Mouse (Mus musculus) hindbrain, embryonic 13.5 days (tissue): ENCODE measurements around the gene Tmem63a. TPM values are rescaled to one million over a fixed set of nuclear protein-coding genes. Genes with fewer than 3 reads are reported as not detected.
"Not testable (repeated sequence)": the region's sequence is repeated elsewhere in the genome, so short reads cannot be mapped to it uniquely, and the experiment has no call there.

Experiments used
- ATAC-seq: fragments of 200-750 bp; cut with Nextera tagmentation; 2 replicates; pipeline ENCODE4 v1.8.0; 2017; ENCODE audit warnings: moderate TSS enrichment; ENCODE audit not compliant: low FRiP score
- H3K27ac ChIP-seq: fragments of 300-500 bp; sonication (generic); 2 replicates; pipeline ENCODE4 v1.5.1; 2015; ENCODE audit warnings: inconsistent platforms, mild to moderate bottlenecking, moderate library complexity
- H3K27me3 ChIP-seq: fragments of 300-500 bp; sonication (generic); 2 replicates; pipeline ENCODE4 v1.6.1; 2015; ENCODE audit warnings: mild to moderate bottlenecking, inconsistent platforms
- H3K36me3 ChIP-seq: fragments of 300-500 bp; sonication (generic); 2 replicates; pipeline ENCODE4 v1.6.1; 2015; ENCODE audit warnings: mild to moderate bottlenecking, inconsistent platforms
- H3K4me1 ChIP-seq: fragments of 300-500 bp; sonication (generic); replicated peaks from 2 replicates; pipeline ENCODE4 v1.6.1; 2015; ENCODE audit warnings: inconsistent platforms
- H3K4me2 ChIP-seq: fragments of 300-500 bp; sonication (generic); 2 replicates; pipeline ENCODE4 v1.6.1; 2015; ENCODE audit warnings: inconsistent platforms, mild to moderate bottlenecking, moderate library complexity
- H3K4me3 ChIP-seq: fragments of 300-500 bp; sonication (generic); 2 replicates; pipeline ENCODE4 v1.5.1; 2015; ENCODE audit warnings: mild to moderate bottlenecking, inconsistent platforms
- H3K9ac ChIP-seq: fragments of 300-500 bp; sonication (generic); 2 replicates; pipeline ENCODE4 v1.6.1; 2015; ENCODE audit warnings: mild to moderate bottlenecking, inconsistent platforms
- H3K9me3 ChIP-seq: fragments of 300-500 bp; sonication (generic); 2 replicates; pipeline ENCODE4 v1.6.1; 2016; ENCODE audit warnings: inconsistent platforms
- WGBS: fragments of 180-500 bp; shearing (Covaris S2); methylation state at CpG from one replicate; pipeline ENCODE4 v1.1.7; 2015; 5-methylcytosine and 5-hydroxymethylcytosine counted together
- polyA plus RNA-seq: library from polyadenylated mRNA; unstranded; fragments of >200 nt; fragmentation: Nextera tagmentation; extraction: Ambion mirVana; gene quantifications from 2 replicates; pipeline ENCODE4 v1.2.1, GENCODE M21; 2015

Gene Tmem63a
- polyA plus RNA-seq, result 1.5 and 1.8 TPM in 2 replicates

DNA sequence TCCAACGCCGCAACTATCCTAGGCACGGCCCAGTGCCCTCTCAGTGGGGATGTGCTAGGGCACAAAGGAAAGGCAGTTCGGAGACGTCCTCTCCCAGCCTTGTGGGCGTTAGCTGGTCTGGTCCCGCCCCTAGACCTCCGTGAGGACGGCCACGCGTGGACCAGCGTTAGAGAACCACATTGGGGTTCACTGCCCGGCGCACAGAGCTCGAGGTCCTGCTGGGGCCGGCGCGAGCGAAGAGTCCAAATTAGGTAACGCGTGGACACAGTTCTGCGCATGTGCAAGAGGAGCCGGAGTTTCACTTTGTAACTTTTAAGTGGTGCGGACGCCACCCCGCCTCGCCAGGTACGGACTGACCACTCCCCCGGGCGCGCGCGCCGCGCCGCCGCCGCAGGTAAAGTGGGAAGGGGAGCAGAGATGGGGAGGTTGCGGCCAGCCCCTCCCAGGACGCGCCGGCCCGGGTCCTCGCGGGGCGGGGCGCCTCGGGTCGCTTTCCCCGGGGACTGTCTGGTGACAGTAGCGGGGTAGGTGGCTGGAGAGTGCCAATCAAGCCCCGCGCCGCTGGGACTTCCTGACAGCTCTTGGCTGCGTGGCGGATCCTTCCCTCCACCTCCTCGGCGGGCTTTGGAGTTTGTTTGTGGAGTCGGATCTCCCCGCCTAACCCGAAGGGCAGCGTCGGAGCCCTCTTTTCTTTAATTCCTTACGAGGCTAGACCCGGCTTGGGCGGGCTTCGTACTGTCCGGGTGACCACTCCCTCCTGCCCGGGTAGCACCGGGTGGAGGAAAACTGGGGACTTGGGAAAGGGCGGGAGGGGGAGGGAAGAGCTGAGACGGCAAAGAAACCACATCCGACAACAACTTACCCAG lies at the start of gene Tmem63a:
Tmem63a (plus strand) TSS at position 179 of the 866 bp plus-strand sequence.
- Histone ChIP-seq H3K4me3 (peak within 1 kb of the TSS; percentile 64), H3K9ac (peak within 1 kb of the TSS; percentile 76), H3K27ac (no peak within 1 kb of the TSS), H3K27me3 (peaks cover 71% of the 10 kb centered on the region), H3K4me2 (peak within 1 kb of the TSS; percentile 95), H3K4me1 (peaks cover 29% of the 10 kb centered on the region), H3K9me3 (no peaks in the 10 kb centered on the region), H3K36me3 (no peaks in the 10 kb centered on the region)
- peak; percentile 53 for ATAC-seq
- under 1% methylated on average over 72 of the region's 73 CpGs for WGBS

DNA sequence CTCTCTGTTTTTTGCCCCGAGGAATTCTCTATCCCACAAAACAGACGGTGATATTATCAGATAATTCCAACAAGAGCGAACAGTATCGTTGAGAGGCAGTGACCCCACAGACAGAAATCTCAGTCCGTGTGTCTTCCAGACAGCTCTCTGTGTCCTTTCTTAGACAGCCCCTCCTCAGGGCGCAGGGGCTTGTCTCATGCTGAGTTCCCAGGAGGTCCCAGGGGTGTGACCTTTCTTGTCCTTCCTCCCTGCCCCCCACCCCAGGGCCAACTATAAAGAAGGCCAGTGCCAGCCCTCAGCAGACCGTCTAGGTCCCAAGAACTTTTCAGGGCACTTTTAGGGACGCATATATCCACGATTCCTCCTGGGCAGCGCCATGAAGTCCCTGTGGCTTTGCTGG lies 49.3 kb upstream of the Tmem63a start, which contains the start of gene Lefty2:
Lefty2 (plus strand) TSS at position 301 of the 400 bp plus-strand sequence.
- peaks cover 20% of the 10 kb centered on the region for H3K4me1 ChIP-seq
- ATAC-seq, result no peak
- no peak within 1 kb of the TSS for H3K27ac ChIP-seq
- H3K9me3 ChIP-seq, result no peaks in the 10 kb centered on the region
- no peak within 1 kb of the TSS for H3K4me3 ChIP-seq
- H3K9ac ChIP-seq, result no peak within 1 kb of the TSS
- 61% methylated on average over 10 of the region's 10 CpGs for WGBS
- H3K27me3 ChIP-seq, result peaks cover 43% of the 10 kb centered on the region
- peak within 1 kb of the TSS; percentile 46 for H3K4me2 ChIP-seq
- no peaks in the 10 kb centered on the region for H3K36me3 ChIP-seq

DNA sequence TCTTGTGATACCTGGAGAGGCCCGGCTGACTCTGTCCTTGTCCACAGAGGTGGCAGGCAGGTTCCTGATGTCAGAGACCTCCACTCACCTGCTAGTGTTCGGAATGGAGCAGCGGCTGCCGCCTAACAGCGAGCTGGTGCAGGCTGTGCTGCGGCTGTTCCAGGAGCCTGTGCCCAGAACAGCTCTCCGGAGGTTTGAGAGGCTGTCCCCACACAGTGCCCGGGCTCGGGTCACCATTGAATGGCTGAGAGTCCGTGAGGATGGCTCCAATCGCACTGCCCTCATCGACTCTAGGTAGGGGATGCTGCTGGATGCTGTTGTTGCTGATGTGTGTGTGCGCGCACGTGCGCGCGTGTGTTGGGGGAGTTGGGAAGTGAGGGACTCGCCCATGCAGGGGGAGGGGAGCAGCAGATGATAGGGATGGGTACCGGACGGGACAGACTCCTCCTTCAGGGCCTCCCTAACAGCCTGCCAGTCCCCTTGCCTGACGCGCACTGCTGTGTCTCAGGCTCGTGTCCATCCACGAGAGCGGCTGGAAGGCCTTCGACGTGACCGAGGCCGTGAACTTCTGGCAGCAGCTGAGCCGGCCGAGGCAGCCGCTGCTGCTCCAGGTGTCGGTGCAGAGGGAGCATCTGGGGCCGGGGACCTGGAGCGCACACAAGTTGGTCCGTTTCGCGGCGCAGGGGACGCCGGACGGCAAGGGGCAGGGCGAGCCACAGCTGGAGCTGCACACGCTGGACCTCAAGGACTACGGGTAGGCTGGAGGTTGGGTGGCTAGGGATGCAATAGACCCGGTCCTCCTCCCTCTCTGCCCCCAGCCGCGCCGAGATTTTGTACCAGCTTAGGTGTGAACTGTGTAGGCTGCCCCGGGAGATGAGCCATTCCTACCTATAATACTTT lies 47.8 kb upstream of the Tmem63a start:
- not testable (repeated sequence) for H3K27ac ChIP-seq, H3K9me3 ChIP-seq, H3K36me3 ChIP-seq, H3K4me1 ChIP-seq
- ATAC-seq, result 0 out of 2 replicates have a peak, but pooled peaks have one; percentile 46
- H3K4me2 ChIP-seq, result peak overlapping the region; percentile 46
- 4% methylated on average over 50 of the region's 51 CpGs for WGBS
- H3K27me3 ChIP-seq, result peaks cover 39% of the 10 kb centered on the region
- H3K4me3 ChIP-seq, result peak overlapping the region; percentile 27
- peak overlapping the region; percentile 13; the same call in 1 of the 2 replicates for H3K9ac ChIP-seq

DNA sequence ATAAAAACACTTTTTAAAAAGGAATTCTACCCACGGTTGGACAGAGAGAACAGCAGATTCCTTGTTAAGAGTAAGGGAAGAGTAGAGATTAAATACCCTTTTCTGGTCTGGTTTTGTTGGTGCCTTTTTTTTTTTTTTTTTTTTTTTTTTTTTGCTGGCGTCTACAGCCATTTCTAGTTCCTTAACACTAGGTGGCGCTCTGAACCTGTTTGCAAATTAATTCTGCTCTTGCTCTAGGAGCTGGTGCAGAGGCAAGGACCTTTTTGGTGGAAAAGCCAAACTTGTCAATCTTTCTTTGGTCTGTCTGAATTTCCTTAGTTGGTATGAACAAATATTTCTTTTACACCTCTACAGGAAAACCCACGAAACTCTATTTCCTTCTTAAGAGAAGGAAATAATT lies 41.0 kb upstream of the Tmem63a start:
- Histone ChIP-seq H3K36me3 (peaks cover 4% of the 10 kb centered on the region), H3K27me3 (no peaks in the 10 kb centered on the region), H3K9ac (0 out of 2 replicates have a peak overlapping the region, but pooled peaks have one; percentile 36), H3K4me1 (peaks cover 19% of the 10 kb centered on the region), H3K27ac (no peak overlapping the region), H3K4me2 (no peak overlapping the region), H3K9me3 (no peaks in the 10 kb centered on the region), H3K4me3 (no peak overlapping the region)
- WGBS, result under 1% methylated on average over 4 of the region's 4 CpGs
- no peak for ATAC-seq

DNA sequence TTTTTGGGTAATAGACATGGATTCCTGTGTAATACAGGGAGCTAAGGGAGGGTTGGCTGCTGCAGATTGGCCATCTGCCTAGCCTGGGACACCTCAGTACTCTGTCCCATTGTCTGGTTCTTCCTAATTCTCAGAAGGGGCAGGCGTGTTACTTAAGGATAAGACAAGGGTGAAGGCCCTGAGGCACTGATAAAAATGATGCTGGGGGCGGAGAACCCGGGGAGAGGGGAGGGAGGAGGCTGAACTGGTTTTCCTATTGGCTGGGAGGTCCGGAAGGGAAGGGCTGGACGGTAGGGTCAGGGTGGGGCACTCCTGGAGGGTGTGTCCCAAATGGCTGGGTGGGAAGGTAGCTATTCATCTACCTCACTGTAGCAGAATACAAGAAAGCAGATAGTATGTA lies 39.2 kb upstream of the Tmem63a start:
- Histone ChIP-seq H3K36me3 (peaks cover 22% of the 10 kb centered on the region), H3K27me3 (no peaks in the 10 kb centered on the region), H3K9me3 (no peaks in the 10 kb centered on the region), H3K4me3 (no peak overlapping the region), H3K4me1 (peaks cover 25% of the 10 kb centered on the region), H3K9ac (no peak overlapping the region), H3K4me2 (no peak overlapping the region), H3K27ac (no peak overlapping the region)
- WGBS, result 41% methylated on average over 5 of the region's 5 CpGs
- no peak for ATAC-seq

DNA sequence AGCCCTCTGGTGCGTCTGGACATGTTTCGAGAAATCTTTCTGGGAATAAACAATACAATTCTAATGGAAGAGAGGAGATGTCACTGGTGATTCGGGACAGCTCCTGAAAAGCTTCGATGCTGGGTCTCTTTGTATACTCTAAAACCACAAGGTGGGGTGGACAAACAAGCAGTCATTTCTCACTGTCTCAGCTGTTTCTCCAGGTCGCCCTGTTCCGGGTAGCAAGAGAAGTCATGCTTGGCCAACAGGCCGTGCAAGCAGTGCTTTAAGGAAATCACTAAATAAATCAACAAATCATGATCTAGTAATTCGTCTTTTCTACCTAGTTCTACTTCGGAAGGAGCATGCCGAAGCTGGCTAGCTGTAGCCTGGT lies 38.5 kb upstream of the Tmem63a start:
- H3K9me3 ChIP-seq, result no peaks in the 10 kb centered on the region
- peak overlapping the region; percentile 95 for H3K4me2 ChIP-seq
- H3K27me3 ChIP-seq, result no peaks in the 10 kb centered on the region
- no peak overlapping the region; the same call in 1 of the 2 replicates for H3K27ac ChIP-seq
- peaks cover 25% of the 10 kb centered on the region for H3K4me1 ChIP-seq
- WGBS, result 38% methylated on average over 10 of the region's 10 CpGs
- ATAC-seq, result peak; percentile 9; the same call in 1 of the 2 replicates
- H3K36me3 ChIP-seq, result peaks cover 29% of the 10 kb centered on the region
- peak overlapping the region; percentile 30 for H3K9ac ChIP-seq
- H3K4me3 ChIP-seq, result peak overlapping the region; percentile 85

DNA sequence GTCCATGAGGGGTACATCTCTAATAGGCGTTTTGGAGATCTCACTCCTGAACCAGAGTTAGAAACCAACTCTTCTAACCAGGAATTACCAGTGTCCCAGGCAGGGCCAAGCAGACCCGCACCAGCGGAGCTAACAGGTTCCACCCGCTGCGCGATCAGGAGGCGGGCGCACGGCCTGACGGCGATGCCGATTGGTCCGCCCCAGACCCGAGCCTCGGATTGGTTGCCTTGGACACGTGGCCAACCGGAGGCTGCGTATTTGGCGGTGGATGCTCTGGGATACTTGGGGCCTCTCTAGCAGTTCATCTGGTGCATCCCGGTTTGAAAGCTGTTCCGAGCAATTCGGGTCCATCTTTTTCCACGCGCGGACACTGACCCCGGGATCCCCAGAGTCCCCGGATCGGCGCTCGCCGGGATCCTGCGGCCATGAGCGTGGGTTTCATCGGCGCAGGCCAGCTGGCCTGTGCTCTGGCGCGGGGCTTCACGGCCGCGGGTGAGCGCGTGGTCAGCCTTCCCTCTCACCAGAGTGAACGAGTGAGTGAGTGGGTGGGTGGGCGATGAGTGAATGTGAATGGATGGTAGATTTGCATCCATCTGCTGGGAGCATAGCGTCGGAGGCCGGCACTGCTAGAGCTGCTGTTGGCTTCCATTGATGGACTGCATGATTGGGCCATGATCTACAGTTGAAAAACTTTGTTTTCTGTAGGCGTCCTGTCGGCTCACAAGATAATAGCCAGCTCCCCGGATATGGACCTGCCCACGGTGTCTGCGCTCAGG lies 37.9 kb upstream of the Tmem63a start, which contains the start of gene Pycr2:
Pycr2 (plus strand) TSS at position 255 of the 776 bp plus-strand sequence.
- under 1% methylated on average over 52 of the region's 52 CpGs for WGBS

DNA sequence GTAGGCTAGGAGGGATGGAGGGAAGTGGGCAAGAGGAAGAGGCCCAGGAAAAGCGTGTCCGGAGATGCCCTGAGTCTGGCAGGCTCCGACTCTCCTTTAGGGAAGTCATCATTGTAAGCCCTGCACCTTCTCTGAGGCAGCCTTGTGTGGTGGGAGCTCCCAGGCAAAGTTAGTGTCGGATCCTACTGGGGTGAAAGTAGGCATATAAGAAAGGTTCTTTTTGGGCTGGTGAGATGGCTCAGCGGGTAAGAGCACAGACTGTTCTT lies 37.4 kb upstream of the Tmem63a start:
- Histone ChIP-seq H3K27me3 (no peaks in the 10 kb centered on the region), H3K4me3 (peak overlapping the region; percentile 85), H3K4me2 (peak overlapping the region; percentile 95), H3K9me3 (no peaks in the 10 kb centered on the region), H3K36me3 (peaks cover 34% of the 10 kb centered on the region), H3K27ac (peak overlapping the region; percentile 90; the same call in 1 of the 2 replicates), H3K4me1 (peaks cover 25% of the 10 kb centered on the region), H3K9ac (peak overlapping the region; percentile 94)
- ATAC-seq, result no peak; the same call in 1 of the 2 replicates
- 5% methylated on average over 5 of the region's 5 CpGs for WGBS

More for the DNA sequence above, 37.9 kb upstream of the Tmem63a start, which contains the start of gene Pycr2:
- Histone ChIP-seq H3K9ac (peak within 1 kb of the TSS; percentile 94), H3K4me1 (peaks cover 25% of the 10 kb centered on the region), H3K4me2 (peak within 1 kb of the TSS; percentile 95), H3K4me3 (peak within 1 kb of the TSS; percentile 85), H3K9me3 (no peaks in the 10 kb centered on the region), H3K27me3 (no peaks in the 10 kb centered on the region), H3K36me3 (peaks cover 34% of the 10 kb centered on the region), H3K27ac (peak within 1 kb of the TSS; percentile 90)
- ATAC-seq, result peak; percentile 97

DNA sequence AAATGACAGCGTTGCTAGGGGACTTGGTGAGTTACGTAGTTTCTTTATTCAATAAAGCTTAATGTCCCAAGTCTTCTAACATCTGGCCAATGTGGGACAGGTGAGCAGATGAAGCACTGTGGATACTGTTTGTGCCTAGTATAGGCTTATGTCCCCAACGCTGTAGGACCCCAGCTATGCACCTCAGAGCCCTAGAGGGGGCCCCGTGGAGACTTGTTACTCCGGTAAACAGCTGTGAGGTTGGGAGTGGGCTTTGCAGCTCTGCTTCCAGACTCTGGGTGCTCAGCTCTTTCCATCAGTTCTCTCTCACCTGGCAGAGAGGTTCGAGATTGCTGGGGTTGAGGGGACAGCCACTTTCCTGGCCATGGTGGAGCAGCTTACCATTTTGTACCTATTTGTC lies 36.8 kb upstream of the Tmem63a start:
- no peak overlapping the region for H3K27ac ChIP-seq
- peak overlapping the region; percentile 85 for H3K4me3 ChIP-seq
- no peaks in the 10 kb centered on the region for H3K9me3 ChIP-seq
- peak overlapping the region; percentile 95 for H3K4me2 ChIP-seq
- H3K9ac ChIP-seq, result peak overlapping the region; percentile 94
- WGBS, result 70% methylated on average over 6 of the region's 6 CpGs
- no peaks in the 10 kb centered on the region for H3K27me3 ChIP-seq
- ATAC-seq, result no peak
- H3K4me1 ChIP-seq, result peaks cover 25% of the 10 kb centered on the region
- peaks cover 34% of the 10 kb centered on the region for H3K36me3 ChIP-seq

DNA sequence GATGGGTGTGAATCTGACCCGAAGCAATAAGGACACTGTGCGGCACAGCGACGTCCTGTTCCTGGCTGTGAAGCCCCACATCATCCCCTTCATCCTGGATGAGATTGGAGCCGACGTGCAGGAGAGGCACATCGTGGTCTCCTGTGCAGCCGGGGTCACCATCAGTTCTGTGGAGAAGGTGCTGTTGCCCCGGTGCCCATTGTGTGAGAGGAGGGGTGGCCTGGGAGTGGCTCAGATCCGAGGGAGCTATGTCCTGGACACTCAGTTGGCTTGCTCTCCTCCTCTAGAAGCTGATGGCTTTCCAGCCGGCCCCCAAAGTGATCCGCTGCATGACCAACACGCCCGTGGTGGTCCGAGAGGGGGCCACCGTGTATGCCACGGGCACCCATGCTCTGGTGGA lies 36.3 kb upstream of the Tmem63a start:
- ATAC-seq, result no peak
- peak overlapping the region; percentile 85; the same call in 1 of the 2 replicates for H3K4me3 ChIP-seq
- peak overlapping the region; percentile 94; the same call in 1 of the 2 replicates for H3K9ac ChIP-seq
- H3K27ac ChIP-seq, result no peak overlapping the region
- no peaks in the 10 kb centered on the region for H3K9me3 ChIP-seq
- no peaks in the 10 kb centered on the region for H3K27me3 ChIP-seq
- WGBS, result 96% methylated on average over 17 of the region's 17 CpGs
- peaks cover 34% of the 10 kb centered on the region for H3K36me3 ChIP-seq
- H3K4me2 ChIP-seq, result peak overlapping the region; percentile 95
- peaks cover 25% of the 10 kb centered on the region for H3K4me1 ChIP-seq

DNA sequence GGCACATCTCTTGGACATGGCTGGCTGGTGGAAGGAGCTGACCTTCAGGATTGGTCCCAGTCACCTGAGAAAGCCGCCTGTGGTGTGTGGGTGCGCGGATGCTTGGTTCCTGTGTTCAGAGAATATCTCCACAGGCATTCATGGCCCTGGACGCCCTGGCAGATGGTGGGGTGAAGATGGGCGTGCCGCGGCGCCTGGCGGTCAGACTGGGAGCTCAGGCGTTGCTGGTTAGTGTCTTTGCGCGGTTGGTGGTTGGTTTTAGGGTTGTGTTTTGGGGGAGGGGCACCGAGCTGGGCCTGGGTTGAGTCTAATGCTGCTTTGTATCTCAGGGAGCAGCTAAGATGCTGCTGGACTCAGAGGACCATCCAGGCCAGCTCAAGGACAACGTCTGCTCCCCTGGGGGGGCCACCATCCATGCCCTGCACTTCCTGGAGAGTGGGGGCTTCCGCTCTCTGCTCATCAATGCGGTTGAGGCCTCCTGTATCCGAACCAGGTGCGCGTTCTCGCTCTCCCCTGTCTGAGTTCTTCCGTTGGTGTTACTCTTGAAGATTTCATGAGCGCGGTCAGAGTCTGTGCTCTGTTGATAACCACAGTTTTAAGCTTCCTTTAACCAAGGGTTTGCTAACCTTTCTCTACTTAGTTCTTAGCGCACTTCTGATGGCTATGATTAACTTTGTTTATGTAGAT lies 35.5 kb upstream of the Tmem63a start:
- Histone ChIP-seq H3K27me3 (no peaks in the 10 kb centered on the region), H3K36me3 (peaks cover 34% of the 10 kb centered on the region), H3K9ac (no peak overlapping the region), H3K9me3 (no peaks in the 10 kb centered on the region), H3K27ac (no peak overlapping the region), H3K4me2 (no peak overlapping the region), H3K4me3 (0 out of 2 replicates have a peak overlapping the region, but pooled peaks have one; percentile 85), H3K4me1 (peaks cover 28% of the 10 kb centered on the region)
- ATAC-seq, result no peak
- 97% methylated on average over 24 of the region's 24 CpGs for WGBS
